Mouse (Mus musculus) retina, postnatal 7 days (tissue): ENCODE measurements around the gene Tubb2a.
"Not testable (repeated sequence)": the region's sequence is repeated elsewhere in the genome, so short reads cannot be mapped to it uniquely, and the experiment has no call there.

Experiments used
- DNase-seq: peaks from one replicate; pipeline ENCODE4 v3.0.0-alpha.2; 2012; ENCODE audit warnings: low read depth, low spot score

Gene Tubb2a

GRCm38 (mm10) chr13:34095542-34096435 lies 18.0 kb upstream of the Tubb2a start:
- DNase-seq, result no peak

DNA sequence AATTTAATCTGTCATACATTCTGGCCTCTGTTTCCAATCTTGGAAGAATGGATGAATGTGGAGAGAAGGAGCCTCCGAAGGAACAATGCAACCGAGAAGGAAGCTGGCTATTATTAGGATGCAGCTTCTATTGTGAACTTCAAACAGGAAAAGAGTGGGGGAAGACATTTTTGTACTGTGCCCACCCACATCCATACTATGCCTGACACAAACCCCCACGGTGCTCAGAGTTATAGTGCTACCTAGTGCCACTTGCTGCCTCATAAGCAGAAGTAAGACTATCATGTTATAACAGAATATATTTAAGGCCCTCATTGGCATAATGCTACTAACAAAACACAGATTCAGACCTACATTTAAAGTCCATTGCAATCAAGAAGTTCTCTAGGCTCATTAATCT lies 11.6 kb upstream of the Tubb2a start:
- no peak for DNase-seq

DNA sequence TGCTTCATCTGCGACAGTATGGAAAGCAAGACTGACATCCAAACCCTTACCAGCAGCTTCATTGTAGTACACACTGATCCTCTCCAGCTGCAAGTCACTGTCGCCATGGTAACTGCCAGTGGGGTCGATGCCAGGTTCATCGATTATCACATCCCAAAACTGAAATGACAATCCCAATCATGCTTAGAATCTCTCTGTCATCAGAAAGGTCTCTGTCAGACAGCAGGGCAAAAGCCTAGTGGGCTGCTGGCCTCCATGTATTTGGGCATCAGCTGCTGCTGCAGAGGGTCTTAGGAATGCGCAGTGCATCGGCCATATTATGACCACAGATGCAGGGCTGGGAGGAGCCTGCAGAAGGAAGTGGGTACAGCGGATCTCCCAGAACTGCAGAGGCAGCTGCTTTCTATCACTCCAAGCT lies 11.1 kb upstream of the Tubb2a start:
- DNase-seq, result no peak

DNA sequence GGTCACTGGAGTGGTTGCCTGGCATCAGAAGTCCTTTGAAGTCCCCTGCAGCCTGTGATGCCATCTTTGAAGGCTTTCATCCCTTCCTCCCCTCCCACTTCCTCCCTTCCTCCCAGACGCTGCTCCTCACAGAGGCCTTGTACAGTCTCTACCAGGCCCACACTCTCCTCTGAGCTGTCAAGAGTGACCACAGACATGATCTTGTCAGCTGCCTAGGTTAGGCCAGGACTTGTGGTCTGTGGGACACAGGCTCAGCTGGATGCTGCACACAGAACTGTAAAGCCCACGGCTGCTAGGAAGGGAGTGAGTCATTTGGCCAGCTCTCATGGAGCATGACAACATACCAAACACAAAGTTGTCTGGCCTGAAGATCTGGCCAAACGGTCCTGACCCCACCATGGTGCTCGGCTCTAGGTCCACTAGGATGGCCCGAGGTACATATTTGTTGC lies 10.4 kb upstream of the Tubb2a start:
- DNase-seq, result not testable (repeated sequence)

- DNase-seq, result no peak
Observed at GRCm38 (mm10) chr13:34087052-34087812, 9.4 kb upstream of the Tubb2a start.

GRCm38 (mm10) chr13:34084026-34084750 lies 6.4 kb upstream of the Tubb2a start:
- no peak for DNase-seq

DNA sequence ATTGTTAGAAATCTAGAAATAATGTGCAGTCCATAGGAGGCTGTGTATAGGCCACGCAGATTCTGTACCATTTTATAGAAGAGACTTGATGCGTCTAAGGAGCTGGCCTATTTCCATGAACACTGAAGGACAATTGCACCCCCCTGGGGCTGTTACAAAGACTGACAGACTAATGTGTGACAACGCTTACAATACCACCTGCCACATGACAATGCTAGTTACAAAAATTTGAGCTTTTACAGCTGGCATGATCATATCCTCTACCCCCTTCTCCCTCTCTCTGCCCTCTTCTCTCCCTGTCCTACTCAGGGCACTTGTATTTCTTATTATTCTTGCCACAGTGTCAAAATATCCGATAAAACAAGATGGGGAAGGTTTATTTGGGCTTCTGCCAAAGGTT lies 4.1 kb upstream of the Tubb2a start:
- DNase-seq, result no peak

- no peak for DNase-seq
Observed at GRCm38 (mm10) chr13:34079801-34080200, 2.0 kb upstream of the Tubb2a start.

DNA sequence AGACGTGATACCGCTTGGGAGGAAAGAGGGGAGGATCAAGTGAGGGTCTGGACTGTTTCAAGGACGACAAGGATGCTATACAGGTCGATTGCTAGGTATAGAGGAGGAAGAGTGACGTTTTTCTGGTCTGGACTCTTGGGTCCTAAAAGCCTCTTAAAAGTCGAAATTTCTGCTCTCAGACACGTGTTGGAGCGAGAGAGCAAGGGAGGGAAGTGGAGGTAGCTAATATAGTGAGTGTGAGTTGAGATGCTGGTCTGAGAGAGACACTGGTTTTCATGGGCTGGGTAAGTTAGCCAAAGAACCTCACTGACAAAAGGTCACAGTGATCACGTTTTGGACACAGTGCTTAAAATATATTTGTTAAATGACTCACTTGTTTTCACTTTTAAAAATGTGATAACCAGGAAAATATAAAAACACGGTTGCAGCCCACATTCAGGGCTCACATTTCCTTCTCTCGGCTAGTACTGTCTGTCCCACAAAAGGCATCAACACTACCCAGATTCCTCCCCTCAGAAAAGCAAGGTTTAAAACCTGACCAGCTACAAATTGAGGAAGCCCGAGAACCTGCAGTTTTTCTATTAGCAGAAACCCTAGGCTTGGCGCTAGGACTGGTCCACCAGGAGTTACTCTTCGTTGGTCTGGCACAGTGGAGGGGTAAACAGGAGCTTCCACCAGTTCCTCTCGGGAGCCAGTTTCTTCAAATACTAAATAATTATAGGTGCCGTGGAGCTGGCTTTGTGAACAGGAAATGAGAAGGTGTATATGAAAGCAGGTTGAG lies 883 bp upstream of the Tubb2a start:
- no peak for DNase-seq

DNA sequence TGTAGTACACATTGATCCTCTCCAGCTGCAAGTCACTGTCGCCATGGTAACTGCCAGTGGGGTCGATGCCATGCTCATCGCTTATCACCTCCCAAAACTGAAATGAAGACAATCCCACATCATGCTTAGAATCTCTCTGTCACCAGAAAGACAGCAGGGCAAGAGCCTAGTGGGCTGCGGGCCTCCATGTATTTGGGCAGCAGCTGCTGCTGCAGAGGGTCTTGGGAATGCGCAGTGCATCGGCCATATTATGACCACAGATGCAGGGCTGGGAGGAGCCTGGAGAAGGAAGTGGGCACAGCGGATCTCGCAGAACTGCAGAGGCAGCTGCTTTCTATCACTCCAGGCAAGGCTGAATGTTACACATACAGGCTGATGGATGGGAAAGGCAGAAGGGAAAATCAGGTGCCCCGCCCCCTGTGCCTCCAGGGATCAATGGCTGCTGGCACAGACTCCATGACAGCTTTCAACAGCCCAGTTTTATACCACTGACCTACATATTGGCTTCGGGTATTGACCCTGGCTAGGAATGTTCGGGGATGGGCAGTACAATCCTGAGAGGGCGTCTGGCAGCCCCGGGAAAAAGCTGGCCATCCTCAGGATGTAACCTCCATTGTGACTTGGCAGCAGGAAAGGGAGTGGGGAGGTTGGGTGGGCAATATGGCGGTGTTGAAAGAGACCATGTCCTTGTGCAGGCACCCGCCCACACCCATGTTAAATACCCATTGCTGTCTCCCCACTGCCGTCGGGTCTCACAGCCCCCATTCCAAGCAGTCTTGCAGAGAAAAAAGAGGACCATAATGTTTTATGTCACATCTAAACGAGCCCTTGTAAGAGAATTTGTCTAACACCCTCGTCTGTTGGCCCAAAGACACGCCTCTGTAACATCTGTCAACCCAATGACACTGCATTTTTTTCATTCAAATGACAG lies 981 bp downstream of the Tubb2a start:
- no peak for DNase-seq

- DNase-seq, result not testable (repeated sequence)
Observed at GRCm38 (mm10) chr13:34075893-34076292, 1.9 kb downstream of the Tubb2a start.

- DNase-seq, result not testable (repeated sequence)
Observed at GRCm38 (mm10) chr13:34074441-34074840, 3.4 kb downstream of the Tubb2a start.

GRCm38 (mm10) chr13:34072847-34073246 lies 5.0 kb downstream of the Tubb2a start:
- DNase-seq, result no peak

DNA sequence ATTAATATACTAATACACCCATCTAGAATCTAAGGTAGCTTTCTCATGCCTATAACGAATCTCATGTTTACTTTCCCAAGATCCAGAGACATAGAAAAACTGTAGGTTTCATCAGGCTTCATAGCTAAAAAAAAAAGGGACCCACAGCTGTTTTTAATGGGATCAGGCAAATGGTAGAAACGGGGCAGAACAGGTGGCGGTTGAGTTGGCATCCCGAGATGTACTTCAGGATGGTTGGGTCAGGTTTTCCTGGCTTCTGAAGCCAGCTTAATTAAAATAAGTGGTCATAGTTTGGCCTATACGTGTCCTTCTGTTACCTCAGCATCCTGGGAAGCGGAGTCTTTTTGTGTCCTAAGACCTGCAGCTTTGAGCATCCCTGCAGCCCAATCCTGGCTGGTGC lies 6.0 kb downstream of the Tubb2a start:
- no peak for DNase-seq

- no peak for DNase-seq
Observed at GRCm38 (mm10) chr13:34070296-34070695, 7.5 kb downstream of the Tubb2a start.

DNA sequence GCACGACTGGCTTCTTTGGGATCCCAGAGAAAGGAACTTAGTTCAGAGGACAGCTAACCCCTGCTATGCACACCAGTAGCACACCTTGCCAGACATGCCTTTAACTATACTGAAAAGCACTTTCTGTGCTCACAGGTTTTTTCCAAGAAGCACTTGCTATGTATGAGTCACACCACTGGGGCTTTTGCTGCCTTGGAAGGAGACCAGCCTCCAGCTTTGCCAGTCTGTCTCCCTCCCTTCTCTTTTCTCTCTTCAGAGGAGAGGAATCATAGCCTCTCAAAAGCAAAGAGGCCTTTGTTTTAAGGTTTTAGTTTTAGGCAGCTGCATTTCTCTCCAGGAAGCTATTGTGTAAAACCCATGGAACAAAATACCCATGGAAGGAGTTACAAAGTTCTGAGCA lies 11.5 kb downstream of the Tubb2a start:
- DNase-seq, result no peak

- DNase-seq, result no peak
Observed at GRCm38 (mm10) chr13:34062466-34062865, 15.3 kb downstream of the Tubb2a start.

DNA sequence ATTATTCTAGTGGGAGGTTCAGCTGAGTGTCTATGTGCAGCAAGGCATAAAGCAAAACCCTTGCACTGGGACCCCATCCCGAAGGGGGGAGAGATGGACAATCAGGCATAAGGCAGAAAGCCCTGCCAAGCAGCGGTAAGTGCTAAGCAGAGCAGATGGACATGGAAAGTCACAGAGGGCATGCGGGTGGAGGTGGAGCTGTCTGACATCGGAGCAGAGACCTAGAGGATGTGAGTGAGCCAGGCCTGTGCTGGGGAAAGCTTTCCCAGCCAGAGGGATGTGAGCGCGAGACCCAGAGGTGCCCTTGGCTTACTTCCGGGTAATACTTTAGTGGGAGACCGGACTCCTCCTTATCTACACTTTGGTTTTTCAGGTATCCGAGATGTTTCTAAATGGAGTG lies 17.7 kb downstream of the Tubb2a start:
- no peak for DNase-seq

DNA sequence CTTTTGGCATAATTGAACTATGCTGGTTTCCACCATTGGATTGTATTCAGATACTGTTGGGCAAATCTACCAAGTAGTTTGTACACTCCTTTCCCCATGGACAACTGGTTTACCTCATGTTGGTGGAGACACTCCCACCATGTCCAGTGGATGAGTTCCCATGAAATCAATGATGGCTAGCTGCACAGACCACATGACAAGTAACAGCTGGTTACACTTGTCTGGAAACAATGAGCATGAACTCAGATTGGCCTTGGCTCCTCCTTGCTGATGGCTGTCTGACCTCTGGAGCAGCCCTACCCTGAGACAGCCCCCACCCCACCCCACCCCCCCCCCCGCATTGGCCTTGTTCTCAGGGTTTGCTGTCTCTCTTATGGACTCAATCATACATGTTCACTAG lies 20.6 kb downstream of the Tubb2a start:
- DNase-seq, result no peak

- no peak for DNase-seq
Observed at GRCm38 (mm10) chr13:34054983-34055382, 22.8 kb downstream of the Tubb2a start.
